Mouse (Mus musculus): ENCODE results near the gene Iqck. TPM values are rescaled to one million over a fixed set of nuclear protein-coding genes. Genes with fewer than 3 reads are reported as not detected.

The Iqck gene
- polyA plus RNA-seq, 2 experiments from 2014 or later: 0.35 to 0.56 TPM

GRCm38 (mm10) chr7:118991341-118991884, 135.9 kb downstream of the Iqck start:
- no peak for ATAC-seq

- ATAC-seq: no peak
Observed at GRCm38 (mm10) chr7:118992080-118992560, 136.6 kb downstream of the Iqck start.

- no peak for ATAC-seq
Observed at GRCm38 (mm10) chr7:118992623-118993405, 137.3 kb downstream of the Iqck start.

GRCm38 (mm10) chr7:118993597-118994230, 138.2 kb downstream of the Iqck start:
- no peak for ATAC-seq

- no peak for ATAC-seq
Observed at GRCm38 (mm10) chr7:118994231-118994842, 138.8 kb downstream of the Iqck start.

- ATAC-seq: peak; percentile 59
Observed at GRCm38 (mm10) chr7:118995007-118995406, 139.5 kb downstream of the Iqck start, which contains the start of gene Gprc5b. Gene Gprc5b (minus strand): TSS chr7:118995211.

- ATAC-seq: no peak
Observed at GRCm38 (mm10) chr7:118995671-118996070, 140.1 kb downstream of the Iqck start.

GRCm38 (mm10) chr7:118996137-118996837, 140.7 kb downstream of the Iqck start:
- peak; percentile 60 for ATAC-seq

- ATAC-seq: no peak
Observed at GRCm38 (mm10) chr7:118999857-119000256, 144.3 kb downstream of the Iqck start.

- ATAC-seq: no peak
Observed at GRCm38 (mm10) chr7:119001965-119002364, 146.4 kb downstream of the Iqck start.

GRCm38 (mm10) chr7:119002501-119002900, 146.9 kb downstream of the Iqck start:
- no peak for ATAC-seq

GRCm38 (mm10) chr7:119010854-119011529, 155.4 kb downstream of the Iqck start:
- ATAC-seq: no peak

- no peak for ATAC-seq
Observed at GRCm38 (mm10) chr7:119015736-119016135, 160.2 kb downstream of the Iqck start.

GRCm38 (mm10) chr7:119019537-119019936, 164.0 kb downstream of the Iqck start:
- ATAC-seq: no peak

Other genes with a start within 250 kb of the Iqck start
- gene Gde1, start 150.0 kb upstream of the Iqck start, polyA plus RNA-seq (2017; shearing (Covaris generic)): 10 to 100 TPM; 15.9 to 17.9 TPM
- 1 to 10 TPM; 4.7 to 7.7 TPM for gene Ccp110, start 143.2 kb upstream of the Iqck start, polyA plus RNA-seq (2017; shearing (Covaris generic))
- gene Vps35l, start 115.5 kb upstream of the Iqck start, polyA plus RNA-seq (2017; shearing (Covaris generic)): 100 to 1,000 TPM in 1 of 2 experiments, 10 to 100 TPM in 1; 67.3 to 132 TPM
- 10 to 100 TPM; 37.0 to 39.8 TPM for gene Knop1, start 502 bp downstream of the Iqck start, polyA plus RNA-seq (2017; shearing (Covaris generic))
- gene Gprc5b, start 139.5 kb downstream of the Iqck start, polyA plus RNA-seq (2017; shearing (Covaris generic)): 1 to 10 TPM in 1 of 2 experiments, under 1 TPM in 1; 0.98 to 1.0 TPM